Mouse (Mus musculus) gastrocnemius, adult 2 months (tissue): ENCODE measurements around the gene Atp6v0d1. TPM values are rescaled to one million over a fixed set of nuclear protein-coding genes. Genes with fewer than 3 reads are reported as not detected.
A peak's percentile ranks its signal among the peaks of the same experiment; 100 is the strongest.

Experiments
- DNase-seq: peaks from one replicate; pipeline ENCODE4 v3.0.0; 2022
- H3K27ac ChIP-seq: fragments of 200-600 bp; 2 replicates; pipeline ENCODE4 v1.8.1; 2022; ENCODE audit warnings: mild to moderate bottlenecking
- H3K4me3 ChIP-seq: fragments of 200-600 bp; 2 replicates; pipeline ENCODE4 v1.8.1; 2022; ENCODE audit warnings: mild to moderate bottlenecking, moderate library complexity
- CTCF ChIP-seq: fragments of 200-600 bp; IDR thresholded peaks from 2 replicates; pipeline ENCODE4 v1.8.1; 2022; ENCODE audit warnings: antibody characterized with exemption, mild to moderate bottlenecking, moderate library complexity
- intact Hi-C: fragments of 180-260 bp; cut with DNase I; formaldehyde crosslinking; loops from one replicate; pipeline ENCODE4 v1.15.1; 2025
- total RNA-seq, 2 experiments: library from RNA; stranded (reverse); gene quantifications; 2 replicates each; pipeline ENCODE4 v1.2.3; 2021

Atp6v0d1 gene
- total RNA-seq, 2 experiments from 2014 or later, result 40.3 to 41.6 TPM

DNA sequence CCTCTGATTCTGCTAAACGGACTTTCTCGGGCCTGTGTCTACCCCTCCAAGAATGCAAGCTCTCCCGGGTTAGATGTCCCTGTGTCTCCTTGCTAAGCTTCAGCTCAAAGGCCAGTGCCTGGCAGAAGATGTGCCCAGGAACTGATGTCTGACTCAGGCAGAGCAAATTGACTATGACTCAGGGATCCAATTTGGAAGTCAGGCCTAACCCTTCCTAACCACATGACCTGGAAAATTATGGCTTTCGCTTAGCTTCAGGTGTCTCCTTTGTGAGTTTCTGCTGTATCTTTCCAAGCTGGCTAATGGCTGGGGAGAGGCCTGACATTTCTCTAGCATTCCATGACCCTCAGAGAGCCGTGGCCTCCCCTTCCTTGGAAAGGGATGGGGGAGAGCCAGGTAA lies 35.5 kb upstream of the Atp6v0d1 start:
- intact Hi-C loops, result no loop called here
- Histone ChIP-seq H3K27ac (no peak overlapping the region), H3K4me3 (no peak overlapping the region)
- no peak for DNase-seq
- no peak for TF ChIP-seq CTCF

DNA sequence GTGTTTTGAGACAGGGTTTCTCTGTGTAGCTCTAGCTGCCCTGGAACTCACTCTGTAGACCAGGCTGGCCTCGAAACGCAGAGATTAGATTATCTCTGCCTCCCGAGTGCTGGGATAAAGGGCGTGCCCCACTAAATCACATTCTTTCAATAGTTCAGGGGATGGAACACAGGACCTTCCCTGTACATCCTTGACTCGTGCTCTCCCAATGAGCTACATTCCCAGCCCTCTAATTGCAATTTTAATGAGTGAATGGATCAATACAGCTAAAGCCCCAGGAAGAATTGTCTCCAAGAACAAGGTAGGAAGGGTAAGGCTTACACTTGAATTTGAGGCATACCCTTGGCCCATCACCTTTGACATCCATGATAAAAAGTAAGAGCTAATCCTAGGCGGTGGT lies 32.9 kb upstream of the Atp6v0d1 start:
- Histone ChIP-seq H3K4me3 (no peak overlapping the region), H3K27ac (no peak overlapping the region)
- intact Hi-C loops, result loop anchor here (10.0 kb wide), 1 partner anchor 86 kb away; the partner anchor contains the start of gene Carmil2
- no peak for TF ChIP-seq CTCF
- no peak for DNase-seq

- Histone ChIP-seq H3K27ac (peak overlapping the region; percentile 78), H3K4me3 (peak overlapping the region; percentile 69)
- intact Hi-C loops, result loop anchor here (2.0 to 10.0 kb wide), 2 partner anchors 30 to 88 kb away; partner anchors contain the start of genes Atp6v0d1 and Carmil2
Measured at GRCm38 (mm10) chr8:105596362-105597034, 30.7 kb upstream of the Atp6v0d1 start.

DNA sequence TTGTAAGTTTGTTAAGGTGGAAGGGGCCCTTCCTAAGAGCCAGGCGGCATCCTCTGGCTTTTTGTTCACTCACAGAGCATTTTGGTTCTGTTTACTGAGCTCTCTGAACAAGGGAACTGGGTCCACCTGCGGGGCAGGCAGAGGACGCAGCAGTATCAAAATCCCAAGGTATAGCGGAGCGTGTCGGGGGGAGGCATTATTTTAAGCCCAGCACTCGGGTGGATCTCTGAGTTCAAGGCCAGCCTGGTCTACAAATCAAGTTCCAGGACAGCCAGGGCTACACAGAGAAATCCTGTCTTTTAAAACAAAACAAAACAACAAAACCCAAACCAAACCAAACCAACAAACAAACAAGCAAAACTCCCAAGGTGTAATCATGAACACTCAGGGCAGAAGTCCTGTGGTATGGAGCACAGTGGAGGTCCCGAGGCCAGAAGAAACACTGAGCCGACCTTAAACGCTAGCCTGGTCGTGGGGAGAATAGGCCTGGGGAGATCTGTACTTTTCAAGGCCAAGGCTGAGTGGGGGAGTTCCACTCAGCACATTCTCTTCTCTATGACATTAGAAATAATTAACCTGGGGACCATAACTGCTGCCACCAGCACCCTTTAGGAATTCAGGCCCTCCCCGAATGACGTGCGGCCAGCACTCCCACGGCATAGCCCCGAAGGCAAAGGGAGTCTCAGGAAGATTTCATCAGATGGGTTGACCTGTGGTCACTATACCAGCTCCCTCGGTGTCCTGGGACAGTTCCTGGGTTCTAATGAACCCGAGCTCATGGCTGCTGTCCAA lies 28.8 kb upstream of the Atp6v0d1 start:
- intact Hi-C loops, result loop anchor here (10.0 kb wide), 1 partner anchor 90 kb away; the partner anchor contains the start of gene Carmil2
- TF ChIP-seq CTCF, result no peak
- H3K4me3 ChIP-seq, result peak overlapping the region; percentile 69
- H3K27ac ChIP-seq, result peak overlapping the region; percentile 78
- DNase-seq, result no peak

More at GRCm38 (mm10) chr8:105596362-105597034, 30.7 kb upstream of the Atp6v0d1 start:
- TF ChIP-seq CTCF, result peak; percentile 76
- DNase-seq, result peak; percentile 83

GRCm38 (mm10) chr8:105593859-105594258 lies 28.0 kb upstream of the Atp6v0d1 start:
- intact Hi-C loops, result loop anchor here (10.0 kb wide), 1 partner anchor 91 kb away; the partner anchor contains the start of gene Carmil2
- H3K27ac ChIP-seq, result peak overlapping the region; percentile 78
- DNase-seq, result peak; percentile 70
- TF ChIP-seq CTCF, result no peak
- peak overlapping the region; percentile 69 for H3K4me3 ChIP-seq

DNA sequence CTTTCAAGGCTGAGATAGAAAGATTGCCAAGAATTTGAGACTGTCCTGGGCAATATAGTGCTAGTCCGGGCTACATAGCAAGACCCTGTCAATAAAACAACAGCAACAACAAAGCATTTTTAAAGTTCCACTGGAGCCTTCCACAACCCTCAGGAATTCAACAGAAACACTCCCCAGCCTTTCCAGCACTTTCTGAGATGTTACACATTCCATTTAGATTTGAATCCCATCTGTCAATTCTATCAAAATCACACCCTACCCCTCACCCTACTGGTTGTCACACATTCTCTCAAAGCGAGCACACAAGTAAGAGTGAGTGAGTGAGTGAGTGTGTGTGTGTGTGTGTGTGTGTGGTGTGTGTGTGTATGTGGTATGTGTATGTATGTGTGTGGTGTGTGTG lies 26.6 kb upstream of the Atp6v0d1 start:
- H3K4me3 ChIP-seq, result no peak overlapping the region
- H3K27ac ChIP-seq, result no peak overlapping the region
- intact Hi-C loops, result loop anchor here (10.0 kb wide), 1 partner anchor 92 kb away; the partner anchor contains the start of gene Carmil2
- DNase-seq, result no peak
- TF ChIP-seq CTCF, result no peak

- no peak for DNase-seq
- intact Hi-C loops, result no loop called here
- TF ChIP-seq CTCF, result no peak
- Histone ChIP-seq H3K27ac (no peak overlapping the region), H3K4me3 (no peak overlapping the region)
Measured at GRCm38 (mm10) chr8:105579719-105580118, 13.9 kb upstream of the Atp6v0d1 start.

DNA sequence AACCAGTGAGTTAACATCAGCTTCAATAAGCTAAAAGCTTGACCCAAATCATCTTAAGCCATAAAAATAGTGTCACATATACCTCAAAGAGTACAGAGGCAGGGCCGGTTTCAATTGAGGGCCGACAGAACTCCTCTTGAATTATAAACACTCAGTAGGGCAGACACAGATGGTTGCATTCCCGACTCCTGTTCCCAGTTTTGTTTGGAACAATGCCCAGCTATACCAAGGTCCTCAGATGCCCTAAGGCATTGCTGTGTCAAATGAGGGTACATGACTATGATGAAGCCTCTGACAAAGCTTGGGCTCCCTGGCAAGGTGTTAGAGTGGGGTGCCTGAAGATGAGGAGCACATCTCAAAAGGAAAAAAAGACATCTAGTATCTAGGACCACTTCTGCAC lies 9.7 kb upstream of the Atp6v0d1 start:
- Histone ChIP-seq H3K27ac (no peak overlapping the region), H3K4me3 (no peak overlapping the region)
- intact Hi-C loops, result no loop called here
- DNase-seq, result no peak
- TF ChIP-seq CTCF, result no peak

DNA sequence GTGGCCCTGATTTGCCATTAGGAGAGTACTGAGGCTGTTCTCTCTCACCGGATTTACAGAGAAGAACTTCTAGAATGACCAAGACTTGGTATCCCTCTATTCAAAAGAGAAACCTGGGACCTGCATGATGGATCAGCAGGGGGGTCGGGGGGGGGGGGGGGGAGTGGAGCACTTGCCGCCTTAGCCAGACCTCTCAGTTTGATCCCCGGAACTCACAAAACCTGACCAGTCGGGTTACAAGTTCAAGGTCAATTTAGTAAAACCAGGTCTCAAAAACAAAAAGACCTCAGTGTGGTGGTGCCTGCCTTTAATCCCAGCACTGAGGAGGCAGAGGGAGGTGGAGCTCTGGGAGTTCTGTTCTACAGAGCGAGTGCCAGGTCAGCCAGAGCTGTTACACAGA lies 8.9 kb upstream of the Atp6v0d1 start:
- no peak overlapping the region for H3K4me3 ChIP-seq
- no peak for DNase-seq
- intact Hi-C loops, result no loop called here
- no peak for TF ChIP-seq CTCF
- H3K27ac ChIP-seq, result no peak overlapping the region

- intact Hi-C loops, result no loop called here
- Histone ChIP-seq H3K4me3 (no peak overlapping the region), H3K27ac (no peak overlapping the region)
- peak; percentile 57 for DNase-seq
- no peak for TF ChIP-seq CTCF
Measured at GRCm38 (mm10) chr8:105573427-105573826, 7.6 kb upstream of the Atp6v0d1 start.

DNA sequence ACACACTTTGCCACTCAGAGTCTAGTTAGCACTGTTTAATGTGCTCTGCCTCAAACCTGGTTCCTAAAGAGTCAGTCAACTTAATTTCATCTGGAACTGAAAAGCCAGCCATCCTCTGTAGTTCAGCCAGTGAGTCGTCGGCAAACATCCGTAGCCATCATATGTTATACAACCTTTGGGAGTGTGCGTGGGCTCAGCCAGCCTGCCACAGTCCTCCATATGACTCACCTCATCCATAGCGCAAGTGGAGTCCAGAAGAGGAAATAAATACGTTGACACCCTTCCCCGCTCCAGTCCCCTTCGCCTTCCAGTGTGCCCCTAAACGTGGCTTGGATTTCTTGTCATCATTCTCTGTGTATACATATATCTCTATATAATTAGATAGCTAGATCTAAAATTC lies 6.0 kb upstream of the Atp6v0d1 start:
- Histone ChIP-seq H3K27ac (no peak overlapping the region), H3K4me3 (no peak overlapping the region)
- no peak for DNase-seq
- intact Hi-C loops, result no loop called here
- TF ChIP-seq CTCF, result no peak

DNA sequence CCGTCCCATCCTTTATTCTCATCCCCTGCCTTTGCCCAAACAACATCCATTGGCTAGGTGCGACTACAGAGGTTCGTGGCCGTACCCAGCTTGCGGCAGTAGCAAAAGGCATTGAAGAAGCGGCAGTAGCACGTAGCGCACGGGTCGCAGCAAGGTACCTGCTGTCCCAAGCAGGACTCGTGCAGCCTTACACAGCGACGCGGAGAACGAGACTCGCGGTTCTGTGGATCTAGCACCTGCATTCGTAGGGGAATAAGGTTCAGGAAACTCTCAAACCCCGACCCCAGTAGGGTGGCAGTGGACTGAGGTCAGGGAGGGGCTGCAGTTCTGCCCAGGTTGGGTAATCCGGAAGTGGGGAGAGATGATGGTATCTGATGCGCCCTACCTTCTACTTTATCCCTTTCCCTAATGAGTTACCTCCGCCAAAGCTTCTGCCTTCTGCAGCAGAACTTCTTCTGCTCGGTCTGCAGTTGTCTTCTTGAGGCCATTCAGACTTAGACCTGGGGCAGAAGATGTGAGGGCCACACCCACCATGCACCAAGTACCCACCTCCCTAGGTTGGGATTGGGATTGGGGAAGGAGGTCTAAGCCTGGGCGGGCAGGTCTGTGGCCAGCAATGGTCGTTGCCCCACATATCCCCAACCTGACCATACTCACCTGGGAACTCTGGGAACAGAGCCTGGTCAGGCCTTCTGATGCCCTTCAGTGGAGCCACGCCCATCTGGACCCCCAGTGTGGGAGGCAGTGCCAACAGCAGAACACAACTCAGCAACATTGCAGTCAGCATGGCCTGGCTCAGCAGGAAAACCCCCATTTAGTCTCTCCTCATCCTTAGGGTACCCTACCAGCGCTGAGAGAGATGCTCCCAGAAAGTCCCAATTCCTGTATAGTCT lies 1.1 kb upstream of the Atp6v0d1 start:
- peak; percentile 42 for DNase-seq
- Histone ChIP-seq H3K4me3 (peak overlapping the region; percentile 77), H3K27ac (peak overlapping the region; percentile 97)
- intact Hi-C loops, result loop anchor here (2.0 kb wide), 2 partner anchors 30 to 118 kb away; no protein-coding TSS in a partner anchor
- TF ChIP-seq CTCF, result no peak
